Mouse (Mus musculus): ENCODE measurements around the gene Pex5.

DNA sequence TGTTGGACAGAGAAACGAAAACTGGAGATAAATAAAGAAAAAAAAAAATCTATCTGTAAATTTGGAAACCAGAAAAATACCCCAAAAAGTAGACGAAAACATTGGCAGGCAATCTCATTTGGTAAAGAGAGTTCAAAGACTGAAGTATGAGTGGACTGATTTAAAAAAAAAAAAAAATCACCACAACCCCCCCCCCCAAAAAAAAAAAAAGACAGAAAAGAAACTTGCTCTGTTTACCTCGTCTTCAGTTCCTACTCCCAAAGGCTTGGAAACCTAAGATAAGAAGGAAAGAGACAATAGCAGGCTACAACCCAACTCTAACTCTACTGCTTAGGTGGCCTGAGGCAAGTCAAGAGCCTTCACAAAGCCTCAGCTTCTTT is 1.1 kb downstream of the Pex5 start:
- no peak for TF ChIP-seq CTCF (IDR thresholded peaks at IDR 0.05; ENCODE audit: extremely low read depth, insufficient read depth, insufficient read length, insufficient replicate concordance)
- no peak for TF ChIP-seq POLR2A (IDR thresholded peaks at IDR 0.05; ENCODE audit: low read depth, low read length)

All from spleen, adult 2 months (tissue).